Mouse (Mus musculus) heart, embryonic 10.5 days (tissue): ENCODE data around the gene Gata2. TPM values are rescaled to one million over a fixed set of nuclear protein-coding genes. Genes with fewer than 3 reads are reported as not detected.
"Not testable (repeated sequence)": the region's sequence is repeated elsewhere in the genome, so short reads cannot be mapped to it uniquely, and the experiment has no call there.

Experiments used
- DNase-seq: peaks from one replicate; pipeline ENCODE4 v3.0.0-alpha.2; 2017; ENCODE audit warnings: low spot score
- H3K27ac ChIP-seq: fragments of 300-500 bp; sonication (generic); 2 replicates; pipeline ENCODE4 v1.5.1; 2016; ENCODE audit warnings: mild to moderate bottlenecking
- H3K27me3 ChIP-seq: fragments of 300-500 bp; sonication (generic); 2 replicates; pipeline ENCODE4 v1.6.1; 2016; ENCODE audit warnings: mild to moderate bottlenecking; ENCODE audit not compliant: poor library complexity, insufficient read depth, severe bottlenecking
- H3K36me3 ChIP-seq: fragments of 300-500 bp; sonication (generic); 2 replicates; pipeline ENCODE4 v1.6.1; 2016; ENCODE audit warnings: mild to moderate bottlenecking, moderate library complexity
- H3K4me1 ChIP-seq: fragments of 300-500 bp; sonication (generic); 2 replicates; pipeline ENCODE4 v1.6.1; 2016; ENCODE audit warnings: mild to moderate bottlenecking
- H3K4me3 ChIP-seq: fragments of 300-500 bp; sonication (generic); 2 replicates; pipeline ENCODE4 v1.5.1; 2016; ENCODE audit warnings: mild to moderate bottlenecking, moderate library complexity
- H3K9me3 ChIP-seq: fragments of 300-500 bp; sonication (generic); 2 replicates; pipeline ENCODE4 v1.6.1; 2016; ENCODE audit warnings: mild to moderate bottlenecking, moderate library complexity
- whole genome bisulfite sequencing: fragments of 180-500 bp; shearing (Covaris S2); methylation state at CpG from one replicate; pipeline ENCODE4 v1.1.7; 2016; 5-methylcytosine and 5-hydroxymethylcytosine counted together
- polyA plus RNA-seq: library from polyadenylated mRNA; unstranded; fragments of >200 nt; fragmentation: Nextera tagmentation; extraction: Ambion mirVana; gene quantifications from 2 replicates; pipeline ENCODE4 v1.2.1, GENCODE M21; 2016

Gene Gata2
- polyA plus RNA-seq: 24.5 and 24.8 TPM in 2 replicates

DNA sequence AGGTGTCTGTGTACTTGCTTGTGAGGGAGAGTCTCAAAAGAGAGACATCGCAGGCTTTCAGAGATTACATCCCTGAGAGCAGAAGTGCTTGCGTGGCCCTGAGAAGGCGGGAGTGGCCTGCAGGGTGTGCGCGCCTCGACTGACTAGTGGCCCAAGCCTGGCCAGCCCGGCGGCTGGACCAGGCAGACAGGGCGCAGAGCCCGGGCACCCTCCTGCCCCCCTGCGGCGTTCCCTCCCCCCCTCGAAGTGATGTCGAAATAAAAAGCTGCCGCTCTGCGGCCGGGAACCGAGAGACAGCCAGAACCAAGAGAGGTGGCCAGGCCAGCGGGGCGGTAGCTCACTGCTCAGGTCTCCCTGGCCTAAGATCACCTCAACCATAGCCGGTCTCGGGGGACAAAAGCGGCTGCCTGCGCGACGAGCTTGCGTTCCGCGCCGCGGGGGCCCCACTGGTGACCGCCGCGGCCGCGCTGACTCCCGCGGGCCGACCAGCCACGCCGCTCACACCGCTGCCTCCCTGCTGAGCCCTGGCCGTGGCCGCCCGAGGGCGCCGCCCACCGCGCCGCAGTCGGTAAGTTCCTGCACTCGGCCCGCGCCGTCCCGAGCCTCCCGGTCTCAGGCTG lies at the start of gene Gata2:
Gene Gata2, plus strand, starts transcription at position 459 of the 620 bp plus-strand sequence.
- Histone ChIP-seq H3K9me3 (no peaks in the 10 kb centered on the region), H3K27ac (peak within 1 kb of the TSS; percentile 63), H3K4me1 (peaks cover 58% of the 10 kb centered on the region), H3K27me3 (peaks cover 98% of the 10 kb centered on the region), H3K36me3 (no peaks in the 10 kb centered on the region), H3K4me3 (peak within 1 kb of the TSS; percentile 58)
- DNase-seq: no peak
- WGBS: 2% methylated on average over 57 of the region's 57 CpGs

GRCm38 (mm10) chr6:88145793-88146192 lies 47.9 kb upstream of the Gata2 start:
- Histone ChIP-seq H3K27ac (no peak overlapping the region), H3K27me3 (peaks cover 13% of the 10 kb centered on the region; the same call in 1 of the 2 replicates), H3K36me3 (no peaks in the 10 kb centered on the region), H3K4me3 (no peak overlapping the region), H3K9me3 (no peaks in the 10 kb centered on the region), H3K4me1 (peaks cover 13% of the 10 kb centered on the region)
- DNase-seq: no peak
- 75% methylated on average over 4 of the region's 4 CpGs for WGBS

GRCm38 (mm10) chr6:88146576-88146975 lies 47.1 kb upstream of the Gata2 start:
- no peaks in the 10 kb centered on the region for H3K9me3 ChIP-seq
- H3K27ac ChIP-seq: no peak overlapping the region
- H3K27me3 ChIP-seq: peaks cover 13% of the 10 kb centered on the region; the same call in 1 of the 2 replicates
- H3K4me1 ChIP-seq: peaks cover 11% of the 10 kb centered on the region
- WGBS: 71% methylated on average over 8 of the region's 8 CpGs
- H3K4me3 ChIP-seq: no peak overlapping the region
- no peaks in the 10 kb centered on the region for H3K36me3 ChIP-seq
- DNase-seq: no peak

DNA sequence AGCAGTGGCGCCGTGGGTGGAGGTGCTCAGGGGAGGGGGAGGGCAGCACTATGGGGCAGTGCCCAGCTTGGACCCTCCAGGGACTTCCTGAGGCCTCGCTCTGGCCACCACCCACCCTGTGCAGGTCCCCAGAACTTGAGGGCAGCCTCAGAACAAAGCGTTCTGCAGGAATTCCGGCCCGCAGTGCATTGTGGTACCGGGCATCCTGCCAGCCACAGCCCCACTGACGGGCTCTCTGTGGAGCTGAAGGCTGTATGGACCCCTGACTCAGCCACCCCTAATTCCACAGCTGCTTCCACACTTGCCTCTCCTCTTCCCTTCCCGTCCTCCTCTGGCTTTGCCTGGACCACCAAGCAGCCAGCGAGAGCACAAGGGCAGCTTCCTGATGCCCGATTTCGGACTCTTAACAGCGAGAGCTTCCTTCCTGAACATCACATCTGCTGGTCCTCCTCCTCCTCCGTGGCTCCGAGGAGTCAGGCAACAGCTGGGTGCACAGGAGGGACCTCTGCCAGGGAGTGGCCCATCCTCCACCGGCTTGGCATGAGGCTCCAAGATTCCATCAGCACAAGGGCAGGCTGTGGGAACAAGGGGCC lies 46.2 kb upstream of the Gata2 start:
- H3K9me3 ChIP-seq: no peaks in the 10 kb centered on the region
- no peak overlapping the region for H3K4me3 ChIP-seq
- no peak overlapping the region for H3K27ac ChIP-seq
- peaks cover 13% of the 10 kb centered on the region for H3K4me1 ChIP-seq
- H3K36me3 ChIP-seq: no peaks in the 10 kb centered on the region
- 68% methylated on average over 14 of the region's 16 CpGs for whole genome bisulfite sequencing
- DNase-seq: no peak
- peaks cover 13% of the 10 kb centered on the region; the same call in 1 of the 2 replicates for H3K27me3 ChIP-seq

DNA sequence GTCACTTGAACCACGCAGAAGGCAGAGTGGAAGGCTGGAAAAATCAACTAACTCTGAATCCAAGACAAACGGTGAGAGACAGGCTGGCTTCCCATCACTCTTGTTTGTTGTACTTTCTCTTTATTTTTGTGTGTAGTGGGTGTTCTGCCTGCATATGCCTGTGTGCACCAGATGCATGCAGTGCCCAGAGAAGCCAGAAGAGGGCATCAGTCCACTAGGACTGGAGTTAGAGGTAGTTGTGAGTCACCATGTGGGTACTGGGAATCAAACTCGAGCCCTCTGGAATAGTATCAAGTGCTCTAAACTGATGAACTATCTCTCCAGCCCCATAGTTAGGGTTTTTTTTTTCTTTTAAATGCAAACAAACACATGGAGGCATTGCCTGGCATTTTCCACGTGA lies 42.4 kb upstream of the Gata2 start:
- 67% methylated on average over 4 of the region's 4 CpGs for whole genome bisulfite sequencing

DNA sequence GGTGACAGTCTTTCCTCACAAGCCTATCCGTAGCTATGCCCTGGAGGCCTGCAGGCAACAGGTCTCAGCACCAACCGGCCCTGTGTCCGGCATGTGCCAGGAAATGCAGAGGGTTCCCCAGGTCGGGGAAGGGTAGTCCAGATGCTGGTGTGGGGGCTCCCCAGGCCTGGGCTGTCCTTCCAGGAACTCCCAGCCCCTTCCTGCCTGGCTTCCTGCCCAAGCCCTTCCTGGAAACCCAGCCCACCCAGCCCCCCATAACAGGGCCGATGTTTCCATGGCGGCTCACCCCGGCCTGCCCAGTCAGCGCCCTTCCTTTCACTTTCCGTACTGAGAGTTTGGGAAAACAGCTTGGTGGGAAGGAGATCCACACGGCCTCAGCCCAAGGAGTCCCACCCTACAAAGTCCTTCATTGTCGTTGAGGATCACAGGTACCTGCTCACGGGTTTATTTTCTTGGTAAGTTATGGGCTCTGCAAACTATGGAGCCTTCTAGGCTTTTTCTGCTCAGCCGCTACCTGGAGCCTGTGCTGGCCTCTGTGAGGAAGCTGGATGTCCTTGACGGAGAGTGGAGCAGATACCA lies 41.5 kb upstream of the Gata2 start:
- Histone ChIP-seq H3K4me3 (no peak overlapping the region), H3K27ac (peak overlapping the region; percentile 42; the same call in 1 of the 2 replicates)
- 73% methylated on average over 14 of the region's 14 CpGs for WGBS

More for the DNA sequence above, 42.4 kb upstream of the Gata2 start:
- Histone ChIP-seq H3K36me3 (no peaks in the 10 kb centered on the region), H3K4me3 (no peak overlapping the region), H3K4me1 (peaks cover 10% of the 10 kb centered on the region), H3K9me3 (no peaks in the 10 kb centered on the region), H3K27ac (no peak overlapping the region), H3K27me3 (peaks cover 18% of the 10 kb centered on the region; the same call in 1 of the 2 replicates)
- DNase-seq: no peak

DNA sequence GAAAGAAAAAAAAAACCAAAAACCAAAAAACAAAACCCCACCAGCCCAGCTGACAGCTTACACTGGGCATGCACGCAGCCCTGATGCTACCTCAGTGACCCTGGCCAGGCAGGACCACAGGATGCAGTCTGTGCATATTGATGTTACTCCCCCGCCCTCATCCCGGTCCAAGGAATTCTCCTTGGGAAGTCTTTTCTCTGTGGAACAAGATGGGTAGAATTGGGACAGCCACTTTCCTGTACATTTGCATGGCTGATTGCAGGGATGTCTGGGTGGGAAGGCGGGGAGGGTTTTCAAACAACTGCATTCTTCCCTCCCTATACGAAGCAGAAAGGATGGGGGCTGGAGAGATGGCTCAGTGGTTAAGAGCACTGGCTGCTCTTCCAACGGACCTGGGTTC lies 40.7 kb upstream of the Gata2 start:
- H3K4me1 ChIP-seq: 0 out of 2 replicates have a peak, but pooled peaks cover 2% of the 10 kb centered on the region
- H3K9me3 ChIP-seq: no peaks in the 10 kb centered on the region
- no peaks in the 10 kb centered on the region for H3K36me3 ChIP-seq
- WGBS: 72% methylated on average over 6 of the region's 6 CpGs
- H3K27ac ChIP-seq: no peak overlapping the region
- DNase-seq: no peak
- H3K27me3 ChIP-seq: 0 out of 2 replicates have a peak, but pooled peaks cover 4% of the 10 kb centered on the region
- no peak overlapping the region for H3K4me3 ChIP-seq

More for the DNA sequence above, 41.5 kb upstream of the Gata2 start:
- Histone ChIP-seq H3K27me3 (peaks cover 12% of the 10 kb centered on the region; the same call in 1 of the 2 replicates), H3K4me1 (peaks cover 9% of the 10 kb centered on the region), H3K9me3 (no peaks in the 10 kb centered on the region), H3K36me3 (no peaks in the 10 kb centered on the region)
- DNase-seq: peak; percentile 78

DNA sequence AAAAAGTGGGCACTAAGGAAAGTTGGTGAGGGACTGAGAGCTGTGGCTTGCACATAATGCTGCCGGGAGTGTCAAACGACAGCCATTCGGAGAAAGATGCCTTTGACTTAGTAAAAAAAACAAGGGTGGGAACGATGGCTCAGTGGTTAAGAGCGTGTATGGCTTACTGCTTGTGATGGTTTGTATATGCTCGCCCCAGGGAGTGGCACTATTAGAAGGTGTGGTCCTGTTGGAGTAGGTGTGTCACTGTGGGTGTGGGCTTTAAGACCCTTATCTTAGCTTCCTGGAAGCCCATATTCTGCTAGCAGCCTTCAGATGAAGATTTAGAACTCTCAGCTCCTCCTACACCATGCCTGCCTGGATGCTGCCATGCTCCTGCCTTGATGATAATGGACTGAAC lies 38.1 kb upstream of the Gata2 start:
- not testable (repeated sequence) for H3K4me1 ChIP-seq, H3K27me3 ChIP-seq, DNase-seq, H3K9me3 ChIP-seq, H3K27ac ChIP-seq, H3K36me3 ChIP-seq, H3K4me3 ChIP-seq
- 83% methylated on average over 6 of the region's 6 CpGs for WGBS

GRCm38 (mm10) chr6:88158790-88159189 lies 34.9 kb upstream of the Gata2 start:
- Histone ChIP-seq H3K9me3 (no peaks in the 10 kb centered on the region), H3K4me3 (no peak overlapping the region), H3K27ac (no peak overlapping the region), H3K36me3 (no peaks in the 10 kb centered on the region), H3K27me3 (0 out of 2 replicates have a peak, but pooled peaks cover 9% of the 10 kb centered on the region), H3K4me1 (no peaks in the 10 kb centered on the region)
- no peak for DNase-seq
- WGBS: 76% methylated on average over 5 of the region's 5 CpGs

- Histone ChIP-seq H3K9me3 (no peaks in the 10 kb centered on the region), H3K27me3 (no peaks in the 10 kb centered on the region), H3K4me3 (no peak overlapping the region), H3K36me3 (no peaks in the 10 kb centered on the region), H3K27ac (no peak overlapping the region), H3K4me1 (no peaks in the 10 kb centered on the region)
- WGBS: 88% methylated on average over 9 of the region's 9 CpGs
- DNase-seq: no peak
Observed at GRCm38 (mm10) chr6:88166054-88166453, 27.6 kb upstream of the Gata2 start.

DNA sequence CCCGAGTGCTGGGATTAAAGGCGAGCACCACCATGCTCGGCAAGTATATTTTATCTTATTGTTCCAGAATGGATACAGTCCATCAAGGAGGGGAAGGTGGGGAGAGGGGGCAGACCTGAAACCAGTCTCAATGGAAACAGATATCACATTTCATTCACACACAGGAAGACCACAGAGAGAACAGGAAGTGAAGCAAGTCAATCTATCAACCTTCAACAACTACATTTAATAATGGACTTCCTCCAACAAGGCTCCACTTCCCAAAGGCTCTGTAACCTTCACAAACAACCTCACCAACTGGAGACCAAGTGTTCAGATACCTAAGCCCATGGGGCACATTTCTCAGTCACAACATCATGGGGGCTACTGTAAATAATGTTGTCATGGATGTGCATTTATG lies 19.5 kb upstream of the Gata2 start:
- Histone ChIP-seq H3K27ac (no peak overlapping the region), H3K36me3 (no peaks in the 10 kb centered on the region), H3K4me1 (no peaks in the 10 kb centered on the region), H3K4me3 (no peak overlapping the region), H3K9me3 (no peaks in the 10 kb centered on the region), H3K27me3 (no peaks in the 10 kb centered on the region)
- no peak for DNase-seq
- WGBS: 78% methylated on average over 3 of the region's 3 CpGs

- no peak overlapping the region for H3K27ac ChIP-seq
- H3K9me3 ChIP-seq: no peaks in the 10 kb centered on the region
- no peaks in the 10 kb centered on the region for H3K27me3 ChIP-seq
- no peaks in the 10 kb centered on the region for H3K4me1 ChIP-seq
- no peak for DNase-seq
- H3K4me3 ChIP-seq: no peak overlapping the region
- 85% methylated on average over 2 of the region's 2 CpGs for WGBS
- no peaks in the 10 kb centered on the region for H3K36me3 ChIP-seq
Observed at GRCm38 (mm10) chr6:88174676-88175075, 19.0 kb upstream of the Gata2 start.

- H3K36me3 ChIP-seq: no peaks in the 10 kb centered on the region
- H3K4me1 ChIP-seq: peaks cover 7% of the 10 kb centered on the region; the same call in 1 of the 2 replicates
- H3K4me3 ChIP-seq: no peak overlapping the region
- DNase-seq: no peak
- 64% methylated on average over 4 of the region's 4 CpGs for WGBS
- H3K27me3 ChIP-seq: peaks cover 36% of the 10 kb centered on the region
- no peak overlapping the region for H3K27ac ChIP-seq
- no peaks in the 10 kb centered on the region for H3K9me3 ChIP-seq
Observed at GRCm38 (mm10) chr6:88184671-88185070, 9.0 kb upstream of the Gata2 start.
